Mouse (Mus musculus): Measurements from ENCODE around the gene Abhd12. TPM values are rescaled to one million over a fixed set of nuclear protein-coding genes. Genes with fewer than 3 reads are reported as not detected.
"Not testable (repeated sequence)": the region's sequence is repeated elsewhere in the genome, so short reads cannot be mapped to it uniquely, and the experiment has no call there.

Gene Abhd12
- polyA plus RNA-seq, 1 experiment from 2014 or later, result 89.8 TPM

GRCm38 (mm10) chr2:150918720-150919119 lies 14.2 kb upstream of the Abhd12 start:
- no peak for DNase-seq (ENCODE audit: low spot score)
- Histone ChIP-seq H3K4me2 (ENCODE audit: low read length) (no peak overlapping the region), H3K4me3 (ENCODE audit: low read depth, low read length) (no peak overlapping the region), H3K4me1 (ENCODE audit: control insufficient read depth, insufficient read depth, low read length) (no peaks in the 10 kb centered on the region), H3K36me3 (ENCODE audit: control insufficient read depth, insufficient read depth, low read length) (peaks cover 27% of the 10 kb centered on the region), H3K9me3 (replicated peaks; ENCODE audit: control insufficient read depth, low read length) (no peaks in the 10 kb centered on the region), H3K27ac (ENCODE audit: low read depth, low read length) (no peak overlapping the region), H3K27me3 (replicated peaks; ENCODE audit: control insufficient read depth, insufficient read depth, low read length) (no peaks in the 10 kb centered on the region), H3K9ac (ENCODE audit: low read length) (no peak overlapping the region)
- 95% methylated on average over 3 of the region's 3 CpGs for WGBS
- no peak for ATAC-seq

- Histone ChIP-seq H3K27me3 (replicated peaks; ENCODE audit: control insufficient read depth, insufficient read depth, low read length) (no peaks in the 10 kb centered on the region), H3K4me1 (ENCODE audit: control insufficient read depth, insufficient read depth, low read length) (no peaks in the 10 kb centered on the region), H3K4me2 (ENCODE audit: low read length) (no peak overlapping the region), H3K36me3 (ENCODE audit: control insufficient read depth, insufficient read depth, low read length) (peaks cover 26% of the 10 kb centered on the region), H3K9ac (ENCODE audit: low read length) (no peak overlapping the region), H3K4me3 (ENCODE audit: low read depth, low read length) (no peak overlapping the region), H3K27ac (ENCODE audit: low read depth, low read length) (no peak overlapping the region), H3K9me3 (replicated peaks; ENCODE audit: control insufficient read depth, low read length) (no peaks in the 10 kb centered on the region)
- WGBS, result 91% methylated on average over 5 of the region's 5 CpGs
- DNase-seq (ENCODE audit: low spot score) (no peak), ATAC-seq (no peak)
Measured at GRCm38 (mm10) chr2:150915786-150916185, 11.2 kb upstream of the Abhd12 start.

- H3K4me2 ChIP-seq (ENCODE audit: low read length), result no peak overlapping the region
- no peak for DNase-seq (ENCODE audit: low spot score)
- H3K36me3 ChIP-seq (ENCODE audit: control insufficient read depth, insufficient read depth, low read length), result peaks cover 24% of the 10 kb centered on the region
- 82% methylated on average over 4 of the region's 4 CpGs for whole genome bisulfite sequencing
- H3K9ac ChIP-seq (ENCODE audit: low read length), result no peak overlapping the region
- H3K27ac ChIP-seq (ENCODE audit: low read depth, low read length), result no peak overlapping the region
- H3K4me1 ChIP-seq (ENCODE audit: control insufficient read depth, insufficient read depth, low read length), result no peaks in the 10 kb centered on the region
- H3K4me3 ChIP-seq (ENCODE audit: low read depth, low read length), result no peak overlapping the region
- no peaks in the 10 kb centered on the region for H3K9me3 ChIP-seq (replicated peaks; ENCODE audit: control insufficient read depth, low read length)
- no peaks in the 10 kb centered on the region for H3K27me3 ChIP-seq (replicated peaks; ENCODE audit: control insufficient read depth, insufficient read depth, low read length)
- no peak for ATAC-seq
Measured at GRCm38 (mm10) chr2:150914781-150915515, 10.4 kb upstream of the Abhd12 start.

DNA sequence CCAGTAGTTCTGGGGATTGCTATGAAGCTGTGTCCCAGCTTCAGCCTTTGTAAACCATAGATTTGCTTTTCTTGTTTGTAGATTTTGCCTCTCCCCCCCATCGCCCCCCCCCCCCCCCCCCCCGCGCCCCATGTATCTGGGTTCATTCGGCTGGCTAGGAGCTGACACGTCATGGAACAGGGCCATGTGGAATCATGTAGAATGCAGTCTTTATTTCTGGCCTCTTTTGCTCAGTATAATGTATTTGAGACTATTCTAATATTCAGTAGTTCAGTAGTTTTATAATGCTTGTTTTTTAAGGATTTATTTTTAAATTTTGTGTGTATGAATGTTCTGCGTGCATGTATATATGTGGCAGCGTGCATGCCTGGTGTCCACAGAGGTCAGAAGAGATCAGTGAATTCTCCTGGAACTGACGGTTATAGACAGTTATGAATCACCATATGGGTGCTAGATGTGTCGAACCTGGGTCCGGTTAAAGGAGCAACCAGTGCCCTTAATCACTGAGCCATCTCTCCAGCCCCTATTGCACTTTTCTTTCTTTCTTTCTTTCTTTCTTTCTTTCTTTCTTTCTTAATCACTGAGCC lies 5.8 kb upstream of the Abhd12 start:
- no peak for ATAC-seq
- Histone ChIP-seq H3K4me1 (ENCODE audit: control insufficient read depth, insufficient read depth, low read length) (no peaks in the 10 kb centered on the region), H3K27ac (ENCODE audit: low read depth, low read length) (no peak overlapping the region), H3K4me2 (ENCODE audit: low read length) (peak overlapping the region; percentile 58), H3K9me3 (replicated peaks; ENCODE audit: control insufficient read depth, low read length) (no peaks in the 10 kb centered on the region), H3K36me3 (ENCODE audit: control insufficient read depth, insufficient read depth, low read length) (peaks cover under 1% of the 10 kb centered on the region; the same call in 1 of the 2 replicates), H3K9ac (ENCODE audit: low read length) (peak overlapping the region; percentile 74; the same call in 1 of the 2 replicates), H3K4me3 (ENCODE audit: low read depth, low read length) (peak overlapping the region; percentile 65), H3K27me3 (replicated peaks; ENCODE audit: control insufficient read depth, insufficient read depth, low read length) (no peaks in the 10 kb centered on the region)
- peak; percentile 1 for DNase-seq (ENCODE audit: low spot score)
- 41% methylated on average over 10 of the region's 10 CpGs for WGBS

DNA sequence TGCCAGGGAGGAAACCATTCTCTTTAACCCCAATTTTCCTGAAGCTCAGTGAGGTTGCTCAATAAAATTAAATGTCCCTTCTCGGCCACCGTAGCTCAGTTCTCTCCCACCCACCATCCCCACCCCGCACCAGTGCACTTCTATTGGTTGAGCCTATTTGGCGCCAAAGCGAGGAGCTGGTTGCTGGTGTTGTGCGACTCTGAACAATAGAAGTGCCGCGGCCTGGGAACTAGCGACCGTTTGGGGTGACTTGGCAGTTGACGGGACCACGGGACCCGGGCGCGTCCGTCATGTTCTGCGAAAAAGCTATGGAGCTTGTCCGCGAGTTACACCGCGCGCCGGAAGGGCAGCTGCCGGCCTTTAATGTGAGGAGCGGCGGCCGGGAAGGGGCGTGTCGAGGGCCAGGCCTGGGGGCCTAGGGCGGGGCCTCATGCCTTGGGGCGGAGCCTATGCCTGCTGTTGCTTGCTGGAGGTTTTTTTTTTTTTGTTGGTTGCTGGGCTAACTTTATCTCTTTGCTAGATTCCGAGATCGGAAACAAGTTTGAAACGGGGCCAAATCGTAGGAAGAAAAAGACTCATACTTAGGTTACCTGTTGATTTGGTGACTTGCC lies 5.0 kb upstream of the Abhd12 start:
- no peaks in the 10 kb centered on the region for H3K9me3 ChIP-seq (replicated peaks; ENCODE audit: control insufficient read depth, low read length)
- no peaks in the 10 kb centered on the region for H3K36me3 ChIP-seq (ENCODE audit: control insufficient read depth, insufficient read depth, low read length)
- peak overlapping the region; percentile 65 for H3K4me3 ChIP-seq (ENCODE audit: low read depth, low read length)
- peak; percentile 99 for DNase-seq (ENCODE audit: low spot score)
- peak overlapping the region; percentile 58 for H3K4me2 ChIP-seq (ENCODE audit: low read length)
- WGBS, result 0% methylated on average over 35 of the region's 35 CpGs
- H3K27ac ChIP-seq (ENCODE audit: low read depth, low read length), result peak overlapping the region; percentile 84
- peak; percentile 94 for ATAC-seq
- H3K27me3 ChIP-seq (replicated peaks; ENCODE audit: control insufficient read depth, insufficient read depth, low read length), result no peaks in the 10 kb centered on the region
- peak overlapping the region; percentile 74 for H3K9ac ChIP-seq (ENCODE audit: low read length)
- H3K4me1 ChIP-seq (ENCODE audit: control insufficient read depth, insufficient read depth, low read length), result no peaks in the 10 kb centered on the region

GRCm38 (mm10) chr2:150908881-150909280 lies 4.3 kb upstream of the Abhd12 start:
- 46% methylated on average over 6 of the region's 6 CpGs for WGBS
- H3K27ac ChIP-seq (ENCODE audit: low read depth, low read length); ATAC-seq: not testable (repeated sequence)

DNA sequence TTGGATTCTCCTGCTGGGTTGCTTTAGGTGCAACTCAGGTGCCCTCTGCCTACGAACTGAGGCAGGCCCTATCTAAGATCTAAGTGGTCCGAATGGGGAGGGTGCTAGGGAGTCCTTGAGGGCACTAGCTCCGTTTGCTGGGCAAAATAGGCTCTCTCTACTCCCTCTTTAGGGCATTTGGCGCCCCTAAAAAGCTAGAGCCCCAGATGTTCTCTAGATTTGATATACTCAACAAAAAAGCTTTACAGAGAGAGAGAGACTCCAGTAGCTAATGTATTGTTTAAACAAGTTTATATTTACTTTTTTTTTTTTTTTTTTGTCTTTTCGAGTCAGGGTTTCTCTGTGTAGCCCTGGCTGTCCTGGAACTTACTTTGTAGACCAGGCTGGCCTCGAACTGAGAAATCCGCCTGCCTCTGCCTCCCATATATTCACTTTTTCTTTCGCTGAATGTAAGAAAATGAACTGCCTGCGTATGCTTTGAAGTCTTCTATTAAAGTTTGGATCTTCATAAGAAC lies 452 bp upstream of the Abhd12 start, which contains the start of gene Gins1:
Gene Gins1, plus strand, starts transcription at position 465 of the 515 bp plus-strand sequence.
- 0 out of 2 replicates have a peak, but pooled peaks cover 7% of the 10 kb centered on the region for H3K36me3 ChIP-seq (ENCODE audit: control insufficient read depth, insufficient read depth, low read length)
- no peaks in the 10 kb centered on the region for H3K9me3 ChIP-seq (replicated peaks; ENCODE audit: control insufficient read depth, low read length)
- H3K4me3 ChIP-seq (ENCODE audit: low read depth, low read length), result peak within 1 kb of the TSS; percentile 86
- DNase-seq (ENCODE audit: low spot score) (no peak), ATAC-seq (no peak; the same call in 1 of the 2 replicates)
- H3K4me2 ChIP-seq (ENCODE audit: low read length), result peak within 1 kb of the TSS; percentile 79
- H3K9ac ChIP-seq (ENCODE audit: low read length), result peak within 1 kb of the TSS; percentile 94
- 41% methylated on average over 9 of the region's 9 CpGs for WGBS
- peak within 1 kb of the TSS; percentile 79 for H3K27ac ChIP-seq (ENCODE audit: low read depth, low read length)
- no peaks in the 10 kb centered on the region for H3K27me3 ChIP-seq (replicated peaks; ENCODE audit: control insufficient read depth, insufficient read depth, low read length)
- H3K4me1 ChIP-seq (ENCODE audit: control insufficient read depth, insufficient read depth, low read length), result peaks cover 12% of the 10 kb centered on the region

More at GRCm38 (mm10) chr2:150908881-150909280, 4.3 kb upstream of the Abhd12 start:
- H3K36me3 ChIP-seq (ENCODE audit: control insufficient read depth, insufficient read depth, low read length); H3K9me3 ChIP-seq (replicated peaks; ENCODE audit: control insufficient read depth, low read length); H3K4me1 ChIP-seq (ENCODE audit: control insufficient read depth, insufficient read depth, low read length); DNase-seq (ENCODE audit: low spot score); H3K9ac ChIP-seq (ENCODE audit: low read length); H3K27me3 ChIP-seq (replicated peaks; ENCODE audit: control insufficient read depth, insufficient read depth, low read length): not testable (repeated sequence)
- peak overlapping the region; percentile 58 for H3K4me2 ChIP-seq (ENCODE audit: low read length)
- H3K4me3 ChIP-seq (ENCODE audit: low read depth, low read length), result peak overlapping the region; percentile 65

- Histone ChIP-seq H3K9me3 (replicated peaks; ENCODE audit: control insufficient read depth, low read length) (no peaks in the 10 kb centered on the region), H3K9ac (ENCODE audit: low read length) (no peak overlapping the region), H3K27me3 (replicated peaks; ENCODE audit: control insufficient read depth, insufficient read depth, low read length) (no peaks in the 10 kb centered on the region), H3K4me2 (ENCODE audit: low read length) (peak overlapping the region; percentile 79), H3K4me1 (ENCODE audit: control insufficient read depth, insufficient read depth, low read length) (peaks cover 12% of the 10 kb centered on the region), H3K36me3 (ENCODE audit: control insufficient read depth, insufficient read depth, low read length) (0 out of 2 replicates have a peak, but pooled peaks cover 7% of the 10 kb centered on the region), H3K4me3 (ENCODE audit: low read depth, low read length) (no peak overlapping the region), H3K27ac (ENCODE audit: low read depth, low read length) (no peak overlapping the region)
- 81% methylated on average over 8 of the region's 8 CpGs for WGBS
- ATAC-seq (no peak), DNase-seq (ENCODE audit: low spot score) (no peak)
Measured at GRCm38 (mm10) chr2:150902347-150902746, 2.2 kb downstream of the Abhd12 start.

Data from forebrain, embryonic 14.5 days (tissue).